Mouse (Mus musculus) ES-E14 (cell line): ENCODE data around the gene Cd180. TPM values are rescaled to one million over a fixed set of nuclear protein-coding genes. Genes with fewer than 3 reads are reported as not detected.

ENCODE experiments used
- DNase-seq: peaks from one replicate; pipeline ENCODE4 v3.0.0-alpha.2; 2013; ENCODE audit warnings: low read depth, low spot score
- H3K27ac ChIP-seq: 2 replicates; pipeline ENCODE4 v1.5.1; 2012; ENCODE audit warnings: low read depth, mild to moderate bottlenecking, low read length, moderate library complexity, mixed read lengths; ENCODE audit not compliant: poor library complexity, insufficient read depth, severe bottlenecking
- H3K36me3 ChIP-seq: 2 replicates; pipeline ENCODE4 v1.6.1; 2012; ENCODE audit warnings: mild to moderate bottlenecking, low read length, moderate library complexity, mixed read lengths; ENCODE audit not compliant: control insufficient read depth, poor library complexity, insufficient read depth, severe bottlenecking
- H3K4me1 ChIP-seq, 2 experiments: fragments of 150-350 bp in 1 of 2; sonication (generic) in 1 of 2; 2 replicates each; pipeline ENCODE4 v1.6.1; 2012; ENCODE audit warnings: low read length in 2 of 2, mild to moderate bottlenecking in 1 of 2, mixed read lengths in 1 of 2; ENCODE audit not compliant: control insufficient read depth in 2 of 2, insufficient read depth in 2 of 2, poor library complexity in 1 of 2
- H3K4me3 ChIP-seq, 2 experiments: fragments of 150-350 bp in 1 of 2; sonication (generic) in 1 of 2; 2 replicates each; pipeline ENCODE4 v1.5.1; 2012; ENCODE audit warnings: low read length in 2 of 2, low read depth in 1 of 2, mild to moderate bottlenecking in 1 of 2, mixed read lengths in 1 of 2; ENCODE audit not compliant: insufficient read depth in 1 of 2, poor library complexity in 1 of 2, severe bottlenecking in 1 of 2
- H3K9ac ChIP-seq: 2 replicates; pipeline ENCODE4 v1.6.1; 2012; ENCODE audit warnings: low read depth, mild to moderate bottlenecking, low read length, mixed read lengths; ENCODE audit not compliant: poor library complexity, insufficient read depth, severe bottlenecking
- H3K9me3 ChIP-seq: fragments of 150-350 bp; sonication (generic); 2 replicates; pipeline ENCODE4 v1.6.1; 2012; ENCODE audit warnings: low read depth, mild to moderate bottlenecking, low read length; ENCODE audit not compliant: control insufficient read depth, insufficient read depth
- CHD2 ChIP-seq: IDR thresholded peaks from 2 replicates; pipeline ENCODE4 v1.6.1; 2014; ENCODE audit warnings: mild to moderate bottlenecking, low read depth, low read length, inconsistent platforms
- HCFC1 ChIP-seq: IDR thresholded peaks from 2 replicates; pipeline ENCODE4 v1.6.1; 2012; ENCODE audit warnings: low read length, inconsistent platforms, borderline replicate concordance; ENCODE audit not compliant: insufficient read depth
- MAFK ChIP-seq: IDR thresholded peaks from 2 replicates; pipeline ENCODE4 v1.6.1; 2014; ENCODE audit warnings: mild to moderate bottlenecking, low read depth, low read length, inconsistent platforms; ENCODE audit not compliant: insufficient read depth
- ZC3H11A ChIP-seq: IDR thresholded peaks from 2 replicates; pipeline ENCODE4 v1.6.1; 2012; ENCODE audit warnings: low read depth, mild to moderate bottlenecking, inconsistent platforms, low read length, borderline replicate concordance
- ZNF384 ChIP-seq: IDR thresholded peaks from 2 replicates; pipeline ENCODE4 v1.6.1; 2012; ENCODE audit warnings: low read depth, low read length, inconsistent platforms
- in situ Hi-C, 2 experiments: fragments of 600-800 bp; cut with MboI; formaldehyde crosslinking; loops; one replicate each; pipeline ENCODE4 v1.15.1; 2025; ENCODE audit warnings: low sequenced_read_pairs in 2 of 2, inconsistent platforms in 1 of 2; ENCODE audit not compliant: unreplicated experiment in 2 of 2
- total RNA-seq: library from RNA; depleted of rRNA; stranded (reverse); fragments of 300-350 nt; gene quantifications from 2 replicates; pipeline ENCODE4 v1.2.3, GENCODE M21; 2012; rRNA removed

Gene Cd180
- total RNA-seq = 0.13 TPM in 1 of 2 replicates, not detected in the other

- in situ Hi-C loops = no loop called here
- H3K27ac ChIP-seq = no peak within 1 kb of the TSS
- DNase-seq = no peak
Observed at GRCm38 (mm10) chr13:102693341-102693801, at the start of gene Cd180. TSS of gene Cd180 (plus strand) at chr13:102693558.

GRCm38 (mm10) chr13:102644344-102644743 is 49.0 kb upstream of the Cd180 start:
- DNase-seq = no peak

More at GRCm38 (mm10) chr13:102693341-102693801, at the start of gene Cd180:
- Histone ChIP-seq H3K9ac (no peak within 1 kb of the TSS), H3K9me3 (no peaks in the 10 kb centered on the region), H3K36me3 (no peaks in the 10 kb centered on the region), H3K4me3 (no peak within 1 kb of the TSS), H3K4me1 (peaks cover 6 to 11% of the 10 kb centered on the region in 2 experiments; a peak in 3 of 4 replicates)
- TF ChIP-seq MAFK (no peak), ZNF384 (0 out of 2 replicates have a peak, but pooled peaks have one; percentile 39), CHD2 (no peak), HCFC1 (no peak), ZC3H11A (no peak)

GRCm38 (mm10) chr13:102644789-102645551 is 48.4 kb upstream of the Cd180 start:
- H3K9ac ChIP-seq = no peak overlapping the region
- peak; percentile 71 for DNase-seq
- no peaks in the 10 kb centered on the region for H3K36me3 ChIP-seq
- H3K9me3 ChIP-seq = no peaks in the 10 kb centered on the region
- in situ Hi-C loops = no loop called here
- H3K4me1 ChIP-seq = peaks cover 0 to 2% of the 10 kb centered on the region in 2 experiments; a peak in 1 of 4 replicates
- TF ChIP-seq MAFK (no peak), ZC3H11A (peak; percentile 90; the same call in 1 of the 2 replicates)
- no peak overlapping the region for H3K4me3 ChIP-seq
- no peak overlapping the region for H3K27ac ChIP-seq

More at GRCm38 (mm10) chr13:102644344-102644743, 49.0 kb upstream of the Cd180 start:
- Histone ChIP-seq H3K4me3 (no peak overlapping the region), H3K27ac (no peak overlapping the region), H3K36me3 (no peaks in the 10 kb centered on the region), H3K9me3 (no peaks in the 10 kb centered on the region), H3K9ac (no peak overlapping the region), H3K4me1 (peaks cover 0 to 2% of the 10 kb centered on the region in 2 experiments; a peak in 1 of 4 replicates)
- no peak for TF ChIP-seq CHD2
- no peak for TF ChIP-seq HCFC1
- TF ChIP-seq ZC3H11A = no peak
- no peak for TF ChIP-seq MAFK
- TF ChIP-seq ZNF384 = no peak
- in situ Hi-C loops = no loop called here

- H3K9ac ChIP-seq = no peak overlapping the region
- H3K9me3 ChIP-seq = no peaks in the 10 kb centered on the region
- H3K27ac ChIP-seq = no peak overlapping the region
- DNase-seq = no peak
- in situ Hi-C loops = no loop called here
- no peak for TF ChIP-seq CHD2
- no peak for TF ChIP-seq HCFC1
- TF ChIP-seq ZC3H11A = no peak
- TF ChIP-seq MAFK = no peak
- no peak for TF ChIP-seq ZNF384
- H3K4me1 ChIP-seq = peaks cover 0 to 2% of the 10 kb centered on the region in 2 experiments; a peak in 1 of 4 replicates
- no peaks in the 10 kb centered on the region for H3K36me3 ChIP-seq
- H3K4me3 ChIP-seq = no peak overlapping the region
Observed at GRCm38 (mm10) chr13:102646271-102646771, 47.0 kb upstream of the Cd180 start.
